Mouse (Mus musculus) forebrain, embryonic 16.5 days (tissue): ENCODE data around the gene Bicc1. TPM values are rescaled to one million over a fixed set of nuclear protein-coding genes. Genes with fewer than 3 reads are reported as not detected.
A peak's percentile ranks its signal among the peaks of the same experiment; 100 is the strongest.

Experiments
- ATAC-seq: fragments of 200-750 bp; cut with Nextera tagmentation; 2 replicates; pipeline ENCODE4 v1.8.0; 2017; ENCODE audit warnings: mild to moderate bottlenecking, moderate library complexity
- H3K27ac ChIP-seq: fragments of 300-500 bp; sonication (generic); 2 replicates; pipeline ENCODE4 v1.5.1; 2014; ENCODE audit warnings: low read length, control low read depth
- H3K27me3 ChIP-seq: fragments of 300-500 bp; sonication (generic); replicated peaks from 2 replicates; pipeline ENCODE4 v1.6.1; 2014; ENCODE audit warnings: low read length; ENCODE audit not compliant: control insufficient read depth, insufficient read depth
- H3K36me3 ChIP-seq: fragments of 300-500 bp; sonication (generic); 2 replicates; pipeline ENCODE4 v1.6.1; 2014; ENCODE audit not compliant: control insufficient read depth, insufficient read depth
- H3K4me1 ChIP-seq: fragments of 300-500 bp; sonication (generic); replicated peaks from 2 replicates; pipeline ENCODE4 v1.6.1; 2014; ENCODE audit warnings: low read length; ENCODE audit not compliant: control insufficient read depth, insufficient read depth
- H3K4me2 ChIP-seq: fragments of 300-500 bp; sonication (generic); 2 replicates; pipeline ENCODE4 v1.6.1; 2014; ENCODE audit warnings: mild to moderate bottlenecking, low read length, control low read depth
- H3K4me3 ChIP-seq: fragments of 300-500 bp; sonication (generic); replicated peaks from 2 replicates; pipeline ENCODE4 v1.5.1; 2014; ENCODE audit warnings: mild to moderate bottlenecking, low read length, control low read depth
- H3K9ac ChIP-seq: fragments of 300-500 bp; sonication (generic); replicated peaks from 2 replicates; pipeline ENCODE4 v1.6.1; 2014; ENCODE audit warnings: low read depth, low read length, control low read depth
- H3K9me3 ChIP-seq: fragments of 300-500 bp; sonication (generic); 2 replicates; pipeline ENCODE4 v1.6.1; 2016; ENCODE audit warnings: low read length; ENCODE audit not compliant: control insufficient read depth
- WGBS: fragments of 180-500 bp; shearing (Covaris S2); extraction: QIAGEN DNeasy Blood & Tissue Kit; methylation state at CpG from one replicate; pipeline ENCODE4 v1.1.7; 2014; 5-methylcytosine and 5-hydroxymethylcytosine counted together
- polyA plus RNA-seq: library from polyadenylated mRNA; unstranded; fragments of >200 nt; fragmentation: Nextera tagmentation; extraction: Ambion mirVana; gene quantifications from 2 replicates; pipeline ENCODE4 v1.2.1, GENCODE M21; 2015

Gene Bicc1
- polyA plus RNA-seq, 1 experiment from 2014 or later = 3.1 TPM

DNA sequence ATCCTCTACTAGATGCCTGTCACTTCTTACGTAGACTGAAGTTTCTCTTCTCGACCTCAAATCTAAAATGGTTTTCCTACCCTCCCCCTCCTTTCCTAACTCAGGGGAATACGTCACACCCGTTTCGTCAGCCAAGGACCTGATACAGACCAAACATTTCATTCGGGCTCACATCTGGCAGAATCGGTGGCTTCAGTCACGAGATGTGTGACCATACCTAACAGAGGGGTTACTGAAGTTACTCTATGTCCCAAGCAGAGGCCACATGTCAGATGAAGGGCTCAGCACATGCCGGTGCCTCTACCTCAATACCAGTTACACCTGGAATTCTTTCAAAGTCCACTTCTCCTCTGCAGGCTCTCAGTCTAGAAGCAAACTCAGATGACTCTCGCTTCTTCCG is 150.8 kb downstream of the Bicc1 start:
- no peak for ATAC-seq

DNA sequence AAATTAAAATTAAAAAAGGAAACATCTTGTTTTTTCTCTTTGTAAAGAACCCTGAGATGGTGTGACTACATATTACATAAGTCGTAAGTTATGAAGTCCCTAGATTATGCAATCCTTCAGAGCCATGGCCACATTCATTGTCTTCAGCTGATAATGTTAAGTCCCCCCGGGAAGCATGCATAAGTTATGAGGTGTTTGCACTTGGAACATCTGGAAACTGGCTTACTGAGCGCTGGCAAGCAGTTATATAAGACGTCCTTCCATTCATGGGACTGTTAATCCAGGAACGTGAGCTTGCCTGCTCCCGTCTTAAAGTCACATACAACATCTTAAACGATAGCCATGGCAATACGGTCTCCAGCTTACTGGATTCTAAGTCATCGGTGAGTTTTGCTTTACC is 151.5 kb downstream of the Bicc1 start:
- Histone ChIP-seq H3K27me3 (no peaks in the 10 kb centered on the region), H3K4me3 (no peak overlapping the region), H3K9me3 (no peaks in the 10 kb centered on the region), H3K27ac (no peak overlapping the region), H3K9ac (no peak overlapping the region), H3K4me1 (no peaks in the 10 kb centered on the region), H3K36me3 (no peaks in the 10 kb centered on the region), H3K4me2 (no peak overlapping the region)
- WGBS = 75% methylated on average over 9 of the region's 9 CpGs
- no peak for ATAC-seq

More for the DNA sequence above, 150.8 kb downstream of the Bicc1 start:
- H3K4me3 ChIP-seq = no peak overlapping the region
- no peaks in the 10 kb centered on the region for H3K9me3 ChIP-seq
- H3K27ac ChIP-seq = no peak overlapping the region
- no peaks in the 10 kb centered on the region for H3K36me3 ChIP-seq
- no peaks in the 10 kb centered on the region for H3K27me3 ChIP-seq
- WGBS = 95% methylated on average over 11 of the region's 11 CpGs
- H3K4me1 ChIP-seq = no peaks in the 10 kb centered on the region
- H3K9ac ChIP-seq = no peak overlapping the region
- no peak overlapping the region for H3K4me2 ChIP-seq

DNA sequence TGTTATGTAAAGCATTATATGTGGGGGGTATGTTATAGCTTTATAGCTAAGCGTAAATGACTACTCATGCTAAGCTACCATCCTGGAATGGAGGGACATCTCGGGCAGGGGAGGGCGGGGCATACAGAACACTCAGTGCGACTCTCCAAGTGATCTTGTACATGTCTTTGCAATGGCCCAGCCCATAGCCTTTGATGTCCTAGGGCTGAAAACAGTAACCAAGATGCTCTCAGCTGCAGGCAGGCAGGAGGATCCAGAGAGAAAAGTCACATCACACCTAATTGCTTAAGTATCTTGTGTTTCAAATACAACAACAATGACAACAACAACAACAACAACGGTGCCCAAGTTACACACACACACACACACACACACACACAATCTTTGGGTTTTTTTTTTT is 152.0 kb downstream of the Bicc1 start:
- 95% methylated on average over 5 of the region's 5 CpGs for WGBS
- Histone ChIP-seq H3K9me3 (no peaks in the 10 kb centered on the region), H3K4me1 (no peaks in the 10 kb centered on the region), H3K27me3 (no peaks in the 10 kb centered on the region), H3K27ac (no peak overlapping the region), H3K4me2 (no peak overlapping the region), H3K9ac (no peak overlapping the region), H3K36me3 (no peaks in the 10 kb centered on the region), H3K4me3 (no peak overlapping the region)
- ATAC-seq = no peak

DNA sequence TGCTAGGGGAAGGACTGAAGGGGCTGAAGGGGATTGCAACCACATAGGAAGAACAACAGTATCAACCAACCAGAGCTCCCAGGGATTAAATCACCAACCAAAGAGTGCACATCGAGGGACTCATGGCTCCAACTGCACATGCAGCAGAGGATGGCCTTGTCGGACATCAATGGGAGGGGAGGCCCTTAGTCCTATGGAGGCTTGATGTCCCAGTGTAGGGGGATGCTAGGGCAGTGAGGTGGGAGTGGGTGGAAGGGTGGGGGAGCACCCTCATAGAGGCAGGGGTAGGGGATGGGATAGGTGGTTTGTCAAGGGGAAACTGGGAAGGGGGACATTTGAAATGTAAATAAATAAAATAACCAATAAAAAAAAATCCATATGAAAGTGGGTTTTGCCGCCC is 152.5 kb downstream of the Bicc1 start:
- Histone ChIP-seq H3K36me3 (no peaks in the 10 kb centered on the region), H3K27ac (no peak overlapping the region), H3K9ac (no peak overlapping the region), H3K9me3 (no peaks in the 10 kb centered on the region), H3K4me3 (no peak overlapping the region), H3K27me3 (no peaks in the 10 kb centered on the region), H3K4me1 (no peaks in the 10 kb centered on the region), H3K4me2 (no peak overlapping the region)
- 92% methylated on average over 3 of the region's 3 CpGs for WGBS
- no peak for ATAC-seq

DNA sequence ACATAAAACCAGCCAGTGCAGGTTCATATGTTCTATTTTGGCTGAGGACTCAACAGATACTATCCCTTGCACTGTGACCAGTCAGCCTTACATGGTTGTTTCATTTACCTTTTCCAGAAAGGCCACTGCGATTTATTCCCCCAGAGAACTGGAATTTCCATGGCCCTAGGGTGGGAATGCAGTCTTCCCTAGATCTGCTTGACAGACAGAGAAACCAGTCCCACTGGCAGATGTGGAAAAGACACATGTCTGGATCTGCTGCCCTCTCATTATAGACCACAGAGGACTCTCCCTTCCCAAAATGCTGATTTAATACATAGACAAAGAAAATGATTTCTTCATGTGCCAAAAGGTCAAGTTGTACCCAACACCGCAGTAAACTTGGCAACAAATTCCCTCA is 156.6 kb downstream of the Bicc1 start:
- Histone ChIP-seq H3K4me3 (no peak overlapping the region), H3K9me3 (no peaks in the 10 kb centered on the region), H3K4me2 (no peak overlapping the region), H3K27ac (no peak overlapping the region), H3K4me1 (no peaks in the 10 kb centered on the region), H3K36me3 (no peaks in the 10 kb centered on the region), H3K27me3 (no peaks in the 10 kb centered on the region), H3K9ac (no peak overlapping the region)
- 92% methylated on average over 2 of the region's 2 CpGs for WGBS
- no peak for ATAC-seq

DNA sequence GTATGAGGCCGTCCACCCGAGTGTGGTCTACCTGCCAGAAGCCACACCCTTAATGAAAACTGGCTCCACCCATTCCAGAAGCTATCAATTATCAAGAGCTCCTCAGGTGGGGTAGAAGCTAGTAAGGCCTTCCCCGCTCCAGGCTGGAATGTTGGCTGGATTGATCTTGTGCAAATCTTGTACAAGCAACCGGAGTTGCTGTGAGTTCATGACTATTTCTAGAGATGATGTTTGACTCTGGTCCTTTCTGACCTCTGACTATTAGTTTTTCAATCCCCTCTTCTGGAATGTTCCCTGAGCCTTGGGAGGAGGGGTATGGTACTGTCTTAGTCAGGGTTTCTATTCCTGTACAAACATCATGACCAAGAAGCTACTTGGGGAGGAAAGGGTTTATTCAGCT is 157.3 kb downstream of the Bicc1 start:
- Histone ChIP-seq H3K4me2 (no peak overlapping the region), H3K27me3 (no peaks in the 10 kb centered on the region), H3K9ac (no peak overlapping the region), H3K36me3 (no peaks in the 10 kb centered on the region), H3K4me1 (no peaks in the 10 kb centered on the region), H3K4me3 (no peak overlapping the region), H3K9me3 (no peaks in the 10 kb centered on the region), H3K27ac (no peak overlapping the region)
- WGBS = 93% methylated on average over 4 of the region's 4 CpGs
- no peak for ATAC-seq

DNA sequence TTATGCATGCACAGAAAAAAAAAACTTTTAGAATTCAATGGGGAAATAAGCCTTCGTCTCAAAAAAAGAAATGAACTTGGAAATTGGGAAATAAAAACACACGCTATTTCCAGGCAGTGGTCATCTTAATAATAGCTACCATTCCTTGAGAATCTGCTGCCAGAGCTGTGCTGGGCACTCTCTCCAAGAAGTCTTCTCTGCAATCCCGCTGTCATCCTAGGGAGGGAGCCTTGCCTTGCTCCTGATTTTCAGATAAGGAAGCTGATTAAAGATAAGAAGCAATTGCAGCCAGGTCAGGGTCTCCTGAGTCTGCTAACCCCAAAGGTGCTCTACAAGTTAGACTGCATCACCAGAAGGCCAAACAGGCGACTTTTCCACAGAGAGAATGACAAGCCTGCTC is 161.4 kb downstream of the Bicc1 start:
- H3K4me1 ChIP-seq = peaks cover 5% of the 10 kb centered on the region
- no peak overlapping the region for H3K27ac ChIP-seq
- H3K9ac ChIP-seq = no peak overlapping the region
- H3K4me2 ChIP-seq = no peak overlapping the region
- no peaks in the 10 kb centered on the region for H3K27me3 ChIP-seq
- no peaks in the 10 kb centered on the region for H3K36me3 ChIP-seq
- no peak overlapping the region for H3K4me3 ChIP-seq
- H3K9me3 ChIP-seq = no peaks in the 10 kb centered on the region
- no peak for ATAC-seq
- 46% methylated on average over 4 of the region's 4 CpGs for WGBS

DNA sequence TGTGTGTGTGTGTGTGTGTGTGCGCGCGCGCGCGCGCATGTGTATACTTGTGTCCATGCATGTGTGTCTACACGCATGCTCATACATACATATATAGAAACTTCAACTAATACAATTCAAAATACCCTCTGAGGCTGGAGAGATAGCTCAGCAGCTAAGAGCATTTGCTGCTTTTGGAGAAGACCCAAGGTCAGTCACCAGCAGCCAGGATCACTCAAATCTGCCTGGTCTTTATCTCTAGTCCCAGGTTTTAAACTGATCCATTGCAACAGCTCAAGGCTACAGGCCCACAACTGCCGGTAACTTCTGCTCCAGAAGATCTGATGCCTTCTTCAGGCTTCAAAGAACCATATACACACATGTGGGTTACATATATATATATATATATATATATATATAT is 163.4 kb downstream of the Bicc1 start:
- Histone ChIP-seq H3K36me3 (no peaks in the 10 kb centered on the region), H3K27ac (no peak overlapping the region), H3K9me3 (no peaks in the 10 kb centered on the region), H3K9ac (no peak overlapping the region), H3K4me3 (no peak overlapping the region), H3K4me2 (no peak overlapping the region), H3K27me3 (no peaks in the 10 kb centered on the region), H3K4me1 (peaks cover 5% of the 10 kb centered on the region)
- 98% methylated on average over 9 of the region's 9 CpGs for WGBS
- ATAC-seq = no peak

DNA sequence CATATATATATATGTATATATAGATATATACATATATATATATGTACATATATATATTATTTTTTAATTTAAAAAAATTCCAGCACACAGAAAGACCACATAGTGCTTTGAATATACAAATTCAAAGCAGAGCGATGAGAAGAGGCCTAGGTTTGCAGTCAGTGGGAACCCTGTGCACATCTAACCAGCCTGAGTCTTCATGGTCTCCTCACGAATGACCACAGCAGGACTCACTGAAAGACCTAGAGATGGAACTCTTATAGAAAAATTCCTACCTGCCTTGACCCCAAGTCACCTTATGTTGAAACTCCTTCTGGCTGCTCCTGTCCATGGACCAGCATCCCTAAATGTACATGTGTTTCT is 165.4 kb downstream of the Bicc1 start:
- ATAC-seq = peak; percentile 32; the same call in 1 of the 2 replicates
- H3K4me3 ChIP-seq = no peak overlapping the region
- no peaks in the 10 kb centered on the region for H3K9me3 ChIP-seq
- no peak overlapping the region for H3K9ac ChIP-seq
- no peaks in the 10 kb centered on the region for H3K27me3 ChIP-seq
- no peak overlapping the region for H3K4me2 ChIP-seq
- H3K36me3 ChIP-seq = no peaks in the 10 kb centered on the region
- H3K27ac ChIP-seq = peak overlapping the region; percentile 85
- 92% methylated on average over 2 of the region's 2 CpGs for WGBS
- peaks cover 5% of the 10 kb centered on the region for H3K4me1 ChIP-seq

DNA sequence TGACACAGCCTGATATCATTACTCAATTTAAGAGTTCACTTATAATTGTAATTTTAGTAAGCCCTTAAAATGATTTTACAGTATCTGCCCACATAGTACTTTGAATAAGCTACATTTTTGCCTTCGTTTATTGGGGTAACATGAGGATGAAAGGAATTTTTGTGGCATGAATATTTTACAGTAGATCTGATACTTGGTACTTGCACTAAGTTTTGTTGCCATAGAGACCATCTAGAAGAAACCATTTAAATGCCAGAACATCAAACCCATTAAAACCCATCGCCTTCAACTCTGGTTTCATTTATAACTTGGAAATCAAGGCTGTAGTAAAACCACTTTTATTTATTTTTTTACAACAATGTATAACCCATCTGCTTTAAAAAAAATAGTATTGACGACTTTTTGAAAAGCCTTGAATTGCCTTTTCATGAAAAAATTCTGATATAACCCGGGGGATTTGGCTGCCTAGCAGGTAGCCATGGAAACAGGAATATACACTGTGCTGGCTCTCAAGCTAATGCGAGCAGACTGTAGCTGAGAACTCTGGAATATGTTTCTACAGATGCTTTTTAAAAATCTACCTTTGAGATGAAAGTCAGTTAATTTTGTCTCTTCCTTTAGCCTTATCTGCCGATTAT is 165.9 kb downstream of the Bicc1 start:
- H3K27me3 ChIP-seq = no peaks in the 10 kb centered on the region
- H3K4me3 ChIP-seq = no peak overlapping the region
- no peaks in the 10 kb centered on the region for H3K36me3 ChIP-seq
- peak; percentile 96 for ATAC-seq
- H3K9ac ChIP-seq = no peak overlapping the region
- no peak overlapping the region for H3K4me2 ChIP-seq
- no peak overlapping the region; the same call in 1 of the 2 replicates for H3K27ac ChIP-seq
- H3K4me1 ChIP-seq = peaks cover 5% of the 10 kb centered on the region
- no peaks in the 10 kb centered on the region for H3K9me3 ChIP-seq
- 49% methylated on average over 6 of the region's 6 CpGs for WGBS
